19 mouse cellular contexts compared by ENCODE assay signal in genomic region chr3:8751356-8751755, GRCm38 (mm10).
DNase-seq lines count a peak whose midpoint lies in the region; ATAC-seq and TF ChIP-seq lines count a peak whose summit lies in the region.
"Had no signal": no experiment of that assay in that cellular context is flagged by ENCODE, and none has a peak within 500 bp of the region (broad histone marks: within the 10 kb centered on the region; RNA-seq: fewer than 3 reads in every experiment).

No protein-coding gene starts in this region.

- 0 out of 2 replicates have a peak overlapping the region, but pooled peaks have one; percentile 6 for H3K4me2 ChIP-seq in liver, embryonic 13.5 days
- no peak overlapping the region for H3K4me2 ChIP-seq in liver, embryonic 11.5 days
- H3K4me2 ChIP-seq: forebrain, embryonic 12.5 days; forebrain, embryonic 15.5 days; hindbrain, embryonic 12.5 days; hindbrain, embryonic 15.5 days had no signal

- ATAC-seq in erythroblast, adult 5-6 weeks (replicated peaks; ENCODE audit: low FRiP score, poor library complexity, severe bottlenecking) = no peak
- no peak for ATAC-seq in liver, embryonic 13.5 days (ENCODE audit: low read depth)
- no peak for ATAC-seq in liver, embryonic 11.5 days (replicated peaks; ENCODE audit: low FRiP score)
- ATAC-seq: activated CD4-positive, CD25-positive, alpha-beta regulatory T cell, adult 4 months; forebrain, embryonic 15.5 days had no signal

- no peak overlapping the region for H3K27ac ChIP-seq in layer of hippocampus, adult 2 months
- H3K27ac ChIP-seq in liver, embryonic 13.5 days = no peak overlapping the region
- H3K27ac ChIP-seq in liver, embryonic 11.5 days (ENCODE audit: low read depth, low read length) = no peak overlapping the region
- H3K27ac ChIP-seq: forebrain, embryonic 12.5 days; forebrain, embryonic 15.5 days; hindbrain, embryonic 12.5 days; hindbrain, embryonic 15.5 days had no signal

- DNase-seq in layer of hippocampus, adult 2 months (ENCODE audit: low spot score in 2 of 2) = no peak
- no peak for DNase-seq in layer of hippocampus, postnatal 14 days (ENCODE audit: low spot score in 2 of 2)
- no peak for DNase-seq in liver, embryonic 13.5 days
- DNase-seq in liver, embryonic 11.5 days (ENCODE audit: low spot score) = no peak
- peak; percentile 16 for DNase-seq in R1 (ENCODE audit: low read depth, low spot score)
- no peak for DNase-seq in ovary, postnatal 10 days (ENCODE audit: low spot score)
- DNase-seq: adrenal gland, postnatal 10 days; adrenal gland, postnatal 36 days; cerebellum, adult 18-20 months; cerebellum, adult 9-10 months; cerebellum, postnatal 14 days; gastrocnemius, postnatal 25 days had no signal

- peaks cover 36% of the 10 kb centered on the region for H3K4me1 ChIP-seq in erythroblast, embryonic 14.5 days (ENCODE audit: control insufficient read depth)
- peaks cover 34% of the 10 kb centered on the region for H3K4me1 ChIP-seq in liver, embryonic 13.5 days (replicated peaks)
- H3K4me1 ChIP-seq in liver, embryonic 11.5 days (replicated peaks; ENCODE audit: control insufficient read depth, insufficient read depth, low read length) = peaks cover 8% of the 10 kb centered on the region

- H3K27me3 ChIP-seq in erythroblast, embryonic 14.5 days (ENCODE audit: control insufficient read depth) = peaks cover 6% of the 10 kb centered on the region
- no peaks in the 10 kb centered on the region for H3K27me3 ChIP-seq in liver, embryonic 13.5 days
- no peaks in the 10 kb centered on the region for H3K27me3 ChIP-seq in liver, embryonic 11.5 days (replicated peaks; ENCODE audit: control insufficient read depth, insufficient read depth, low read length)
- H3K27me3 ChIP-seq: forebrain, embryonic 15.5 days; hindbrain, embryonic 12.5 days; hindbrain, embryonic 15.5 days had no signal

- H3K9me3 ChIP-seq in erythroblast, embryonic 14.5 days (ENCODE audit: control insufficient read depth, low read length) = no peaks in the 10 kb centered on the region
- H3K9me3 ChIP-seq in liver, embryonic 13.5 days (replicated peaks) = no peaks in the 10 kb centered on the region
- H3K9me3 ChIP-seq in liver, embryonic 11.5 days (ENCODE audit: control insufficient read depth, low read length) = no peaks in the 10 kb centered on the region
- H3K9me3 ChIP-seq: forebrain, embryonic 12.5 days; forebrain, embryonic 15.5 days; hindbrain, embryonic 12.5 days; hindbrain, embryonic 15.5 days had no signal

- no peaks in the 10 kb centered on the region for H3K36me3 ChIP-seq in erythroblast, embryonic 14.5 days (ENCODE audit: control insufficient read depth)
- H3K36me3 ChIP-seq in liver, embryonic 13.5 days = no peaks in the 10 kb centered on the region
- no peaks in the 10 kb centered on the region for H3K36me3 ChIP-seq in liver, embryonic 11.5 days (ENCODE audit: control insufficient read depth, insufficient read depth, low read length)
- H3K36me3 ChIP-seq: forebrain, embryonic 12.5 days; forebrain, embryonic 15.5 days; hindbrain, embryonic 12.5 days; hindbrain, embryonic 15.5 days had no signal

- H3K4me3 ChIP-seq in erythroblast, embryonic 14.5 days (replicated peaks) = peak overlapping the region; percentile 62
- peak overlapping the region; percentile 24 for H3K4me3 ChIP-seq in layer of hippocampus, adult 2 months
- no peak overlapping the region for H3K4me3 ChIP-seq in liver, embryonic 13.5 days (replicated peaks)
- no peak overlapping the region for H3K4me3 ChIP-seq in liver, embryonic 11.5 days (ENCODE audit: low read depth, low read length)
- H3K4me3 ChIP-seq: forebrain, embryonic 12.5 days; forebrain, embryonic 15.5 days; hindbrain, embryonic 12.5 days; hindbrain, embryonic 15.5 days had no signal

- 76% methylated on average over 10 of the region's 10 CpGs for WGBS in liver, embryonic 13.5 days (ENCODE audit: insufficient replicate concordance)
- WGBS in liver, embryonic 11.5 days = 82% methylated on average over 10 of the region's 10 CpGs

- no peak for TF ChIP-seq CTCF in layer of hippocampus, adult 2 months (conservative IDR thresholded peaks at IDR 0.05)

- H3K9ac ChIP-seq in liver, embryonic 13.5 days = no peak overlapping the region
- H3K9ac ChIP-seq in liver, embryonic 11.5 days (ENCODE audit: low read depth, low read length) = no peak overlapping the region
- H3K9ac ChIP-seq: forebrain, embryonic 12.5 days; forebrain, embryonic 15.5 days; hindbrain, embryonic 12.5 days; hindbrain, embryonic 15.5 days had no signal

Comparison
In these comparisons a context has a peak if more than half of its experiments do, and no peak if none do; other contexts are left out.
1. H3K4me3 ChIP-seq: peak in erythroblast, embryonic 14.5 days (single experiment) and layer of hippocampus, adult 2 months (single experiment); none in liver, embryonic 13.5 days (single experiment) and liver, embryonic 11.5 days (single experiment).